Mouse (Mus musculus): Measurements from ENCODE around the gene Castor2. TPM values are rescaled to one million over a fixed set of nuclear protein-coding genes. Genes with fewer than 3 reads are reported as not detected.

Castor2 gene
- polyA plus RNA-seq, 1 experiment from 2014 or later = 20.9 TPM

DNA sequence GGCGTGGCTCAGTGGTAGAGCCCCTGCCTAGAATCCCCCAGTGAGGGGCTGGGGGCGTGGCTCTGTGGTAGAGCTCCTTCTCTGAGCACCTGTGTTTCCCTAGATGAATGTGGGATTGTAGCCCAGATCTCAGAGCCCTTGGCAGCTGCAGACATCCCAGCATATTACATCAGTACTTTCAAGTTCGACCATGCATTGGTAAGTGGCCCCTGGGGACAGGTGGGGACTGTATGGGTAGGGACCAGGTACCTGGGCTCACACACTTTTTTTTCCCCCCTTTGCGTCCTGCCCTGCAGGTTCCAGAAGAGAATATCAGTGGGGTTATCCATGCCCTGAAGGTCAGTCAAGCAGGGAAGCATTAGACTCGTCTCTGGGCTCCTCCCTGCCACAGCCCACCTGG is 38.4 kb downstream of the Castor2 start:
- no peak overlapping the region for H3K27ac ChIP-seq (replicated peaks)
- H3K4me2 ChIP-seq = no peak overlapping the region
- no peak overlapping the region for H3K4me3 ChIP-seq
- H3K4me1 ChIP-seq (replicated peaks) = no peaks in the 10 kb centered on the region
- 86% methylated on average over 5 of the region's 5 CpGs for WGBS
- H3K9me3 ChIP-seq = no peaks in the 10 kb centered on the region
- no peaks in the 10 kb centered on the region for H3K27me3 ChIP-seq
- no peak for ATAC-seq (ENCODE audit: low read depth)
- H3K36me3 ChIP-seq = peaks cover 96% of the 10 kb centered on the region
- no peak overlapping the region for H3K9ac ChIP-seq

DNA sequence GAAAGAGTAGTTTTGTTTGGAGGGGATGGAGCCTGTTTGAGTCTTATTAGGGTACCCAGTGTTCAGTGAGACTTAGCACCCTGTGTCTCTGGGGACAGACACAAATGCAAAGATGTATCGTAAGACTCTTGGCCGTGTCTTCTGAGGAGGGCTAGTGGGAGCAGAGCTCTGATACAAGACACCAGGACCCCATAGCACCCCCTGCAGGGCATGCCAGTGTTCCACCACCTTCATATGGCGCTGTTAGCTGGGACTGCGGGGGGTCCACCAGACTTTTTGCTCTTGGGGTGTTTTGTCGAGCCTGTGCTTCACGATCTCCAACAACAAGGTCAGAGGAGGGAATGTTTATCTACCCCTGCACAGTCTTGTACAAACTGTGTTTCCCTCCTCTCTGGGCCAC is 39.9 kb downstream of the Castor2 start:
- Histone ChIP-seq H3K9ac (no peak overlapping the region), H3K36me3 (peaks cover 99% of the 10 kb centered on the region), H3K4me2 (no peak overlapping the region), H3K4me1 (replicated peaks) (no peaks in the 10 kb centered on the region), H3K27ac (replicated peaks) (no peak overlapping the region), H3K27me3 (no peaks in the 10 kb centered on the region), H3K4me3 (no peak overlapping the region), H3K9me3 (no peaks in the 10 kb centered on the region)
- whole genome bisulfite sequencing = 86% methylated on average over 6 of the region's 6 CpGs
- ATAC-seq (ENCODE audit: low read depth) = no peak

DNA sequence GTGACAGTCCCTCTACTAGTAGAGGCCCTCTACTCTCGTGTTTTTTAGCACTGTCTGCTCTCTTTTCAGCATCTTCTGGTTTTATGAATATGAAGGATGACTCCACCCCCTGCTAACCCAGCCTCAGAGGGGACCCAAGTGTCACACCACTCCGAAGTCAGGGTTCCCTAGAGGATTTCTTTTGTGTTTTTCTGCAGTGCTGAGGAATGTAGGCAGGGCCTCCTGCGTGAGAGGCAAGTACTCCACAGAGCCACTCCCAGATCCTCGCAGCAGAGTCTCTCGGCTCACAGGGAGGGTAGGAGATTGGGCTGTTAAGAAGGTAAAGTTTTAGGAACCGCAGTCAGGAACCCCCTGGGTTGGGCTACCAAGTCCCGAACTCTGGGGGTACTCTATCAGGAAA is 41.7 kb downstream of the Castor2 start:
- peaks cover 93% of the 10 kb centered on the region for H3K36me3 ChIP-seq
- H3K4me2 ChIP-seq = no peak overlapping the region
- no peaks in the 10 kb centered on the region for H3K9me3 ChIP-seq
- H3K4me3 ChIP-seq = no peak overlapping the region
- ATAC-seq (ENCODE audit: low read depth) = no peak
- no peaks in the 10 kb centered on the region for H3K4me1 ChIP-seq (replicated peaks)
- no peak overlapping the region for H3K27ac ChIP-seq (replicated peaks)
- no peaks in the 10 kb centered on the region for H3K27me3 ChIP-seq
- H3K9ac ChIP-seq = no peak overlapping the region
- WGBS = 78% methylated on average over 7 of the region's 7 CpGs

DNA sequence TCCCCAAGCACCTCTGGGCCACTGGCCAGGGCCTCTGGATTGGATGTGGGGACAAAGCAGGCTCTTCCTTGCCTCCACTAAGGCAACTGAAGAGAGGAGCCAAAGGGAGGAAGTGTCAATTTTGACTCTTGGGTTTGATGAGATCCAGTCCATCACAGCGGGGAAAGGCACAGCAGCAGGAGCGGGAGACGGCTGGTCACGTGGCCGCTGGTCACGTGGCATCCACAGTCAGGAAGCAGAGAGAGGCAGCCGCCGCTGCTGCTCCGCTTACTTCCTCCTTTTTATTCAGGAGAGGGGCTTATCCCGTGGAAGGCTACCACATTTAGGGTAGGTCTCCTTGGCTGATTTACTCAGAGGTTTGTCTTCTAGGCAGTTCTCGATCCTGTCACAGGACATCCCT is 42.9 kb downstream of the Castor2 start:
- no peak for ATAC-seq (ENCODE audit: low read depth)
- no peak overlapping the region for H3K4me3 ChIP-seq
- no peak overlapping the region for H3K27ac ChIP-seq (replicated peaks)
- no peak overlapping the region for H3K9ac ChIP-seq
- no peaks in the 10 kb centered on the region for H3K4me1 ChIP-seq (replicated peaks)
- peaks cover 88% of the 10 kb centered on the region for H3K36me3 ChIP-seq
- 83% methylated on average over 11 of the region's 11 CpGs for WGBS
- H3K4me2 ChIP-seq = no peak overlapping the region
- H3K27me3 ChIP-seq = no peaks in the 10 kb centered on the region
- H3K9me3 ChIP-seq = no peaks in the 10 kb centered on the region

DNA sequence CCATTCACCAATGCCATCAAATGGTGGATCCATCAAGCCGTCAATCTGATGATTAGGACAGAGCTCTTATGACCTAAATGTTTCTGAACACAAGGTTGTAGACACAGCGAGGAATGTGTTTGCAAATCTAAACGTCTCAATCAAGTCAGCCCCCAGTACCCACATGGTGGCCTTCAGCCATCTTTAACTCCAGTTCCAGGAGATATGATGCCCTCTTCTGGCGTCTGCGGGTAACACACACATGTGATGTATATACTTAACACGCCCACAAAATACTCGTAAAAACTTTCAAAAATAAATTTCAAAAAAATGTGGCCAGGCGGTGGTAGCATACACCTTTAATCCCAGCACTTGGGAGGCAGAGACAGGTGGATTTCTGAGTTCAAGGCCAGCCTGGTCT is 45.5 kb downstream of the Castor2 start:
- H3K36me3 ChIP-seq = peaks cover 86% of the 10 kb centered on the region
- no peak overlapping the region for H3K9ac ChIP-seq
- no peak overlapping the region for H3K27ac ChIP-seq (replicated peaks)
- WGBS = 95% methylated on average over 8 of the region's 8 CpGs
- no peaks in the 10 kb centered on the region for H3K9me3 ChIP-seq
- H3K27me3 ChIP-seq = no peaks in the 10 kb centered on the region
- no peak overlapping the region for H3K4me2 ChIP-seq
- H3K4me1 ChIP-seq (replicated peaks) = no peaks in the 10 kb centered on the region
- no peak for ATAC-seq (ENCODE audit: low read depth)
- no peak overlapping the region for H3K4me3 ChIP-seq

DNA sequence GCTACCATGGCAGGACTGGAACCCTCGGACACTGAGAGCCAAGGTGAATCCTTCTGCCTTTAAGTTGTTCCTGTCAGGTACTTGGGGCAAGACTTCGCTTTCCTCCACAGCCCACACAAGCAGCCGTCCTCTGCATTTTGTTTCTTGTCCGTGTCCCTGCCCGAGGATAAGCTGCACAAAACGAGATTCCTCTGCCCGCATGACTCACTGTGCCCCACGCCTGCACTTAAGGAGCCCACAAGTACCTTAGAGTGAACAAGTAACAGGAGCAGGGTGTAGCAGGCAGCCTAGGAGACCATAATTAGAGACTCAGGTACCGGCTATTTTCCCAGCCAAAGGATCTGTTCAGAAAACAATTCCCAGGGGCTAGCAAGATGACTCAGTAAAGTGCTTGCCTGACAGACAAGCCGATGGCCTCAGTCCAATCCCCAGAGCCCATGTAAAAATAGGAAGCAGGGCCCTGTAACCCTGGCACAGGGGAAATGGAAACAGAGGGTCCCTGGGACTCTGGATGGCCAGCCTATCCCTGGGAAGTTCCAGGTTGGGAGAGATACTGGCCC is 47.8 kb downstream of the Castor2 start:
- no peak for ATAC-seq (ENCODE audit: low read depth)
- peaks cover 86% of the 10 kb centered on the region for H3K36me3 ChIP-seq
- H3K9me3 ChIP-seq = no peaks in the 10 kb centered on the region
- H3K4me3 ChIP-seq = no peak overlapping the region
- no peaks in the 10 kb centered on the region for H3K27me3 ChIP-seq
- WGBS = 89% methylated on average over 10 of the region's 10 CpGs
- no peak overlapping the region for H3K27ac ChIP-seq (replicated peaks)
- H3K4me1 ChIP-seq (replicated peaks) = no peaks in the 10 kb centered on the region
- no peak overlapping the region for H3K4me2 ChIP-seq
- no peak overlapping the region for H3K9ac ChIP-seq

DNA sequence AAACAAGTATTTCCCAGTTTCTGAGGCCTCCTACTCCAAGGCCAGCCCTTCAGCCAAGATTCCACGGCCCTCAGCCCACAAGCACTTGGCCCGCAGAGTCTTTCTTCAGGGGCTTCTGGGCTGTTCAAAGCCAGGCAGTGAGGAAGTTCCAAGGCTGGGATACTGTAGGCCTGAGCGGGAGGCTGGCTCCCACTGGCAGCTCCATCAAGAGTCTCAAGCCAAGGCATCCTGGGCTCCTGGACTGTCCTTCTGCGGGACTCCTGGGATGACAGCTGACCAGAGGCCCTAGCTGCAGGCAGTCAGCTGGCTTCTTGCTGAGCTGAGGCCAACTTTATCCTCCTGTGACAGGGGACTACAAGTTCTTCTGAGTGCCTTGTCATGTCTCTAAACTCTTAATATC is 48.6 kb downstream of the Castor2 start:
- ATAC-seq (ENCODE audit: low read depth) = no peak
- 89% methylated on average over 4 of the region's 4 CpGs for WGBS
- peaks cover 80% of the 10 kb centered on the region for H3K36me3 ChIP-seq

DNA sequence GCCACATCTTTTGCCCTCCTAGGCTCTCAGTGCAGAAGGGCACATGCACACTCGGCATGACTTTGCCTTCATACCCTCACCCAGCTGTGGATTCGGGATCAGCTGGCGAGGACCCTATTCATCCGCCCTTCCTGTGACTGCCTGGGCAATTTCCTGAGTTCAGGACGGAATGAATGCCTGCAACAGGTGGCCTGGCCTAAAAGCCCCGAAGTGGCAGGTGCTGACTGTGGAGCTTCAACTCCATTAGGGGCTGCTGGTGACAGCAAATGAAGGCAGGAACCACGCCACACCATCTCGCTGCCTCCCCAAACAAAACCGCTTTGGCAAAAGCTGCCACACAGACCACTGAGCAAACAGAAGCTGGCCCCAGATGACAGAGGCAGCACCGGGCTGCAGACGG is 52.4 kb downstream of the Castor2 start:
- WGBS = 90% methylated on average over 11 of the region's 11 CpGs
- peaks cover 84% of the 10 kb centered on the region for H3K36me3 ChIP-seq

More for the DNA sequence above, 48.6 kb downstream of the Castor2 start:
- Histone ChIP-seq H3K9ac (no peak overlapping the region), H3K27ac (replicated peaks) (no peak overlapping the region), H3K4me2 (no peak overlapping the region), H3K27me3 (no peaks in the 10 kb centered on the region), H3K4me3 (no peak overlapping the region), H3K9me3 (no peaks in the 10 kb centered on the region), H3K4me1 (replicated peaks) (no peaks in the 10 kb centered on the region)

DNA sequence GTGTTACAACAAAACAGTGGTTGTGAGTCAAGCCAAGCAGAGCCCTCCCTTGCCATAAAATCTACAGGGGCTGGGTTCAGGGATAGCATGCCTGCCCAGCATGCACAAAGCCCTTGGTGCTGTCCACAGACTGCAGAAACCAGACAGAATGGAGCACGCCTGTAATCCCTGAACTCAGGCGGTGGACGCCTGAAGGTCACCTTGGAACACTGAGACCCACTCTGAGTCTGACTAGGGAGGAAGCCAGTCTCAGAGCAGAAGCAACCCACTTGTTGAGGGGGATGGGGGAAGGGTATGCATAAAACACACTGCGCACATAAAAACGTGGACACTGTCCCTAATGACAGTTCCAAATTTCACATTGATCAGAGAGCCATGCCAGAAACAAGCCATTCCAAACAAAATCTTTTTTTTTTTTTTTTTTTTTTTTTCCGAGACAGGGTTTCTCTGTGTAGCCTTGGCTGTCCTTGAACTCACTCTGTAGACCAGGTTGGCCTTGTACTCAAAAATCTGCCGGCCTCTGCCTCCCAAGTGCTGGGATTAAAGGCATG is 56.5 kb downstream of the Castor2 start:
- no peaks in the 10 kb centered on the region for H3K27me3 ChIP-seq
- H3K9ac ChIP-seq = no peak overlapping the region
- no peak overlapping the region for H3K27ac ChIP-seq (replicated peaks)
- H3K36me3 ChIP-seq = peaks cover 75% of the 10 kb centered on the region
- ATAC-seq (ENCODE audit: low read depth) = no peak
- H3K9me3 ChIP-seq = no peaks in the 10 kb centered on the region
- WGBS = 93% methylated on average over 7 of the region's 7 CpGs
- no peaks in the 10 kb centered on the region for H3K4me1 ChIP-seq (replicated peaks)
- H3K4me2 ChIP-seq = no peak overlapping the region
- no peak overlapping the region for H3K4me3 ChIP-seq

More for the DNA sequence above, 52.4 kb downstream of the Castor2 start:
- Histone ChIP-seq H3K27me3 (no peaks in the 10 kb centered on the region), H3K27ac (replicated peaks) (no peak overlapping the region), H3K4me2 (no peak overlapping the region), H3K9ac (no peak overlapping the region), H3K9me3 (no peaks in the 10 kb centered on the region), H3K4me1 (replicated peaks) (no peaks in the 10 kb centered on the region), H3K4me3 (no peak overlapping the region)
- ATAC-seq (ENCODE audit: low read depth) = no peak

DNA sequence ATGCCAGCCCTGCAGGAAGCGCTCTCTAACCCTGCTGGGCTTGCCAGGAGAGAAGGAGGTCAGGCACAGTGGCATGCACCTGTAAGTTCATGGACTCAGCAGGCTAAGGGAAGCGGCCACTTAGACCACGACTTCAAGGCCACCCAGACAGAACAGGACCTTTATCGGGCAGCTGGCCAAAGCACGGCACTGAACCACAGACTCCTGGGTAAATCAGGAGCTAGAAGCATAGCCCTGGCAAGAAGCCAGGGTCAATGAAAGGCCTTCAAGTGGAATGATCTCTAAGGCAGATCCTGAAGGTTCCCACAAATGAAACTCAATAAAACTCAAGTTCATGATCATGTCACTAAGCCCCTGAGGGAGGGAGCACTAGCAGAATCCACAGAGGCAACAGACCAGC is 65.2 kb downstream of the Castor2 start:
- H3K27me3 ChIP-seq = no peaks in the 10 kb centered on the region
- no peak overlapping the region for H3K4me2 ChIP-seq
- peaks cover 12% of the 10 kb centered on the region for H3K4me1 ChIP-seq (replicated peaks)
- 59% methylated on average over 5 of the region's 5 CpGs for WGBS
- no peaks in the 10 kb centered on the region for H3K9me3 ChIP-seq
- no peak overlapping the region; the same call in 1 of the 2 replicates for H3K27ac ChIP-seq (replicated peaks)
- no peak overlapping the region for H3K9ac ChIP-seq
- H3K4me3 ChIP-seq = no peak overlapping the region
- peak; percentile 27; the same call in 1 of the 2 replicates for ATAC-seq (ENCODE audit: low read depth)
- H3K36me3 ChIP-seq = peaks cover 48% of the 10 kb centered on the region

DNA sequence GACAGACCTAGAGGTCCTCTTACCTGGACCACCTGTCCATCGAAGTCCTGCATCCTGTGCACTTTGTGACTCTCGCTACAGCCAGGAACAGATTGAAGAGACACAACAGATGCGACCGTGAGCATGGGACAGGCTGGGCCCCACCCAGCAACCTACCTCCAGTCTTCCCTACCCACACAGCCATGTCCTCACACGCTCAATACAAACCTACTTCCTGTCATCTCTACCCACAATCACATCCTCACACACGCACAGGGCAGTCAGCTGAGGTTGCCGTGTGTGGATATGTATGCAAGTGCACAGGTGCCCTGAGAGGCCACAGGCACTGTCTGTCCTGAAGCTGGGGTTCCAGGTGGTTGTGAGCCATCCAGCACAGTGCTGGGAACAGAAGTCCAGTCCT is 67.1 kb downstream of the Castor2 start:
- WGBS = 97% methylated on average over 7 of the region's 7 CpGs
- Histone ChIP-seq H3K36me3 (peaks cover 47% of the 10 kb centered on the region), H3K27me3 (no peaks in the 10 kb centered on the region), H3K9me3 (no peaks in the 10 kb centered on the region), H3K27ac (replicated peaks) (no peak overlapping the region), H3K4me3 (no peak overlapping the region), H3K4me1 (replicated peaks) (peaks cover 12% of the 10 kb centered on the region), H3K9ac (no peak overlapping the region), H3K4me2 (no peak overlapping the region)
- ATAC-seq (ENCODE audit: low read depth) = no peak

DNA sequence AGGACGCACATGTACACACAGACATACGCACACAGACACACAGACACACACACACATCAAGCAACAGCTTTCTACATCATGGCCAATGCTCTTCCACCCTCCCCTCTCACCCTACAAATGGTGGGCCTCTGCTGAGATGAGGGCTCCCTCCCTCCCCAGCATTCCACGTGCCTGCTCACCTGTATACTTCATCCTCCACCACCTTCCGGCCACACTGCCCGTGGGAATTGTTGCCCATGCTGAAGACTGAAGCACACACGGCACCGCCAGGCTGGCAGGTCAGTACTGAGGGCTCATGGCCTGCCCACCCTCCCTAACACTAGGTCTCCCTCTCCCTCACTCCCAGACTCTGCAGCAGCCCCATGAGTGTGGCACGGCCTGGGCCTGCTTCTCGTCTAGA is 68.5 kb downstream of the Castor2 start:
- no peak overlapping the region for H3K27ac ChIP-seq (replicated peaks)
- H3K27me3 ChIP-seq = no peaks in the 10 kb centered on the region
- WGBS = 93% methylated on average over 9 of the region's 9 CpGs
- no peak overlapping the region for H3K9ac ChIP-seq
- no peak for ATAC-seq (ENCODE audit: low read depth)
- H3K4me3 ChIP-seq = no peak overlapping the region
- peaks cover 39% of the 10 kb centered on the region for H3K36me3 ChIP-seq
- H3K9me3 ChIP-seq = no peaks in the 10 kb centered on the region
- H3K4me2 ChIP-seq = no peak overlapping the region
- peaks cover 12% of the 10 kb centered on the region for H3K4me1 ChIP-seq (replicated peaks)

DNA sequence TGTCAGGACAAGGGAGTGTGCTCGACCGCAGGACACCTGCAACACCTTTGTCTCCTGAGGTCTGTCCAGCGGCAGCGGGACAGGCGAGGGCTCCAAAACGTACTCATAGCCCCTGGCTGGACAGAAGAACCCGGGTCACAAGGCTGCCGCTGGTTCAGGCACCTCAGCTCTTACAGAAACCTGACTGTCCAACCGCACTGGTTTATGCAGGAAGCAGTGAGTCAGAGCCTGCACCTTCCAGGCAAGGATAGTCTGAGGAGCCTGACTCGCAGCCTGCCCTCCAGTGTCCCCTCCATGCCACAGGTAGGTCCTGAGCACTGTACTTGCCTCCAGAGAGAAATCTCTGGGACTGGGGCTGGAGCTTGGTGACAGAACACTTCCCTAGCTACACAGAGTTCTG is 69.7 kb downstream of the Castor2 start:
- H3K27ac ChIP-seq (replicated peaks) = no peak overlapping the region
- H3K4me1 ChIP-seq (replicated peaks) = peaks cover 12% of the 10 kb centered on the region
- H3K9ac ChIP-seq = no peak overlapping the region
- H3K27me3 ChIP-seq = no peaks in the 10 kb centered on the region
- H3K9me3 ChIP-seq = no peaks in the 10 kb centered on the region
- H3K4me2 ChIP-seq = no peak overlapping the region
- peaks cover 29% of the 10 kb centered on the region for H3K36me3 ChIP-seq
- no peak for ATAC-seq (ENCODE audit: low read depth)
- 95% methylated on average over 10 of the region's 10 CpGs for WGBS
- no peak overlapping the region for H3K4me3 ChIP-seq
